Mouse (Mus musculus) ES-Bruce4 (cell line): ENCODE data around the gene Rnf19b. TPM values are rescaled to one million over a fixed set of nuclear protein-coding genes. Genes with fewer than 3 reads are reported as not detected.

Source experiments
- H3K27ac ChIP-seq: 2 replicates; pipeline ENCODE4 v1.5.1; 2012; ENCODE audit warnings: low read length, inconsistent platforms; ENCODE audit not compliant: insufficient read depth
- H3K27me3 ChIP-seq: 2 replicates; pipeline ENCODE4 v1.6.1; 2012; ENCODE audit warnings: mild to moderate bottlenecking, low read length, inconsistent platforms; ENCODE audit not compliant: control insufficient read depth, poor library complexity, insufficient read depth, severe bottlenecking
- H3K36me3 ChIP-seq: 2 replicates; pipeline ENCODE4 v1.6.1; 2012; ENCODE audit warnings: inconsistent platforms, mild to moderate bottlenecking, low read length, moderate library complexity; ENCODE audit not compliant: control insufficient read depth, poor library complexity, insufficient read depth, severe bottlenecking
- H3K4me1 ChIP-seq: one replicate; pipeline ENCODE4 v1.8.1; 2011; ENCODE audit warnings: low read length; ENCODE audit not compliant: control insufficient read depth, insufficient read depth
- H3K4me3 ChIP-seq: 2 replicates; pipeline ENCODE4 v1.5.1; 2011; ENCODE audit warnings: low read depth, mild to moderate bottlenecking, low read length
- H3K9ac ChIP-seq: 2 replicates; pipeline ENCODE4 v1.6.1; 2012; ENCODE audit warnings: low read depth, mild to moderate bottlenecking, inconsistent platforms; ENCODE audit not compliant: poor library complexity, severe bottlenecking
- H3K9me3 ChIP-seq: replicated peaks from 2 replicates; pipeline ENCODE4 v1.6.1; 2012; ENCODE audit warnings: mild to moderate bottlenecking, low read length, inconsistent platforms; ENCODE audit not compliant: control insufficient read depth, poor library complexity, insufficient read depth, severe bottlenecking
- CTCF ChIP-seq: IDR thresholded peaks from one replicate; pipeline ENCODE4 v1.8.1; 2011; ENCODE audit warnings: low read depth, low read length
- EP300 ChIP-seq: IDR thresholded peaks from 2 replicates; pipeline ENCODE4 v1.6.1; 2011; ENCODE audit warnings: low read depth, low read length; ENCODE audit not compliant: insufficient read depth
- POLR2A ChIP-seq: IDR thresholded peaks from one replicate; pipeline ENCODE4 v1.8.1; 2011; ENCODE audit warnings: low read length; ENCODE audit not compliant: insufficient read depth
- polyA plus RNA-seq: library from polyadenylated mRNA; stranded (reverse); fragments of >200 nt; gene quantifications from 2 replicates; pipeline ENCODE4 v1.2.4, GENCODE M21; 2011; ENCODE audit warnings: low read depth; ENCODE audit not compliant: missing spikeins, insufficient read depth, insufficient read length

Rnf19b gene
- polyA plus RNA-seq, 1 experiment, result 43.4 TPM

DNA sequence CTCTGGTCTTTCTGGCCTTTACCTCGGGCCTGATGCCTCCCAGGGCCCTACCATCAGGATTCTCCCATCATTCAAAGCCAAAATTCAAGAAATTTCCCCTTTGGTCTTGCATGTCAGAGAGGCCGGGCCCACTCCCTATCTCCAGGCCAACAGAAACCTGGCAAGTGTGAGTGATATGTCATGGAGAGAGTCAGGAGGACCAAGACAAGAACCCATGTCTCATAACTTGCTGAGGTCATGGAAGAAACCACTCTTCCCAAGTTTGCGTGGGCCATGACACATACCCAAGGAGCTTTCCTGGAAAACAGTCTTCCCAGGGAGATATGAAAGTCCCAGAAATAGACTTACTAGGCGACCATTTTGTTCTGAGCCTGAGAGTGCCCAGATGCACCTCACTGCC is 36.2 kb upstream of the Rnf19b start:
- Histone ChIP-seq H3K4me1 (no peaks in the 10 kb centered on the region), H3K9me3 (no peaks in the 10 kb centered on the region), H3K36me3 (no peaks in the 10 kb centered on the region), H3K9ac (no peak overlapping the region), H3K4me3 (no peak overlapping the region), H3K27me3 (no peaks in the 10 kb centered on the region), H3K27ac (no peak overlapping the region)
- TF ChIP-seq EP300, result no peak
- TF ChIP-seq CTCF, result no peak
- TF ChIP-seq POLR2A, result no peak

- no peak overlapping the region for H3K27ac ChIP-seq
- H3K4me1 ChIP-seq, result no peaks in the 10 kb centered on the region
- H3K9me3 ChIP-seq, result no peaks in the 10 kb centered on the region
- no peaks in the 10 kb centered on the region for H3K27me3 ChIP-seq
- no peak for TF ChIP-seq EP300
- no peak for TF ChIP-seq CTCF
- no peak for TF ChIP-seq POLR2A
- no peaks in the 10 kb centered on the region for H3K36me3 ChIP-seq
- no peak overlapping the region for H3K4me3 ChIP-seq
- no peak overlapping the region for H3K9ac ChIP-seq
These were observed 34.2 kb upstream of the Rnf19b start for GRCm38 (mm10) chr4:129023884-129024283.

DNA sequence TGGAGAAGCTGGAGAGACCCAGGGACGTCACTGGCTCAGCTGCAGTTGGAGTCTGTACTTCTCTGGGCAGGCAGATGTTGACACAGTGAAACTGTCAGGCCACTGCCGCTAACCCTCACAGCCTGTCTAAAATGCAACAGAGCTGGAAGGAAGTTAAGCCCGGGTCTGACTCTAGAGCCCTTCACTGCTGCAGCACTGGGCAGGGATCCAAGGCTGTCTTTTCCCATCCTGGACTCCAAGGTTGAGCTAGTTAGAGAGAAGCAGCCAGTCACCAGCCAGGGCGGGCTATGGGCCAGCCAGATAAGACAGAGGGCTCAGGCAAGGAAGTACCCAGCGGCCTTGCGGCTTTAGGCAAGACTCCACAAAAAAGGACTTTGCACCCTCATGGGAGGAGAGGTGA is 33.3 kb upstream of the Rnf19b start:
- Histone ChIP-seq H3K27me3 (no peaks in the 10 kb centered on the region), H3K36me3 (no peaks in the 10 kb centered on the region), H3K4me3 (no peak overlapping the region), H3K9me3 (no peaks in the 10 kb centered on the region), H3K4me1 (no peaks in the 10 kb centered on the region), H3K9ac (no peak overlapping the region), H3K27ac (no peak overlapping the region)
- TF ChIP-seq POLR2A (no peak), CTCF (no peak), EP300 (no peak)

DNA sequence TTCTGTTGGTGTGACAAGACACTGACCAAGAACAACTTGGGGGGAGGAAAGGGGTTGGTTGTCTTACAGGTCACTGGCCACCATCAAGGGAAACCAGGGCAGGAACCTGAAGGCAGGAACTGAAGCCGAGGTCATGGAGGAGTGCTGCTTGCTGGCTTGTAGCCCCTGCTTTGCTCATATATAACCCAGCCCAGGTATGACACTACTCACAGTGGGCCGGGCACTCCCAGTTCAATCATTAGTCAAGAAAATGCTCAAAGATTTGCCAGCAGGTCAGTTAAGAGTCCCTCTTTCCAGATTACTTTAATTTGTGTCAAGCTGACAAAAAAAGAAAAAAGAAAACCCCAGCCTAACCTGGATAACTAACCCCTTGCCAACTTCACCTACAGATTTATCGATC is 32.4 kb upstream of the Rnf19b start:
- H3K27me3 ChIP-seq, result no peaks in the 10 kb centered on the region
- no peak overlapping the region for H3K27ac ChIP-seq
- H3K36me3 ChIP-seq, result no peaks in the 10 kb centered on the region
- H3K9ac ChIP-seq, result no peak overlapping the region
- H3K4me3 ChIP-seq, result no peak overlapping the region
- H3K4me1 ChIP-seq, result no peaks in the 10 kb centered on the region
- TF ChIP-seq EP300 (no peak), CTCF (no peak), POLR2A (no peak)
- H3K9me3 ChIP-seq, result no peaks in the 10 kb centered on the region

DNA sequence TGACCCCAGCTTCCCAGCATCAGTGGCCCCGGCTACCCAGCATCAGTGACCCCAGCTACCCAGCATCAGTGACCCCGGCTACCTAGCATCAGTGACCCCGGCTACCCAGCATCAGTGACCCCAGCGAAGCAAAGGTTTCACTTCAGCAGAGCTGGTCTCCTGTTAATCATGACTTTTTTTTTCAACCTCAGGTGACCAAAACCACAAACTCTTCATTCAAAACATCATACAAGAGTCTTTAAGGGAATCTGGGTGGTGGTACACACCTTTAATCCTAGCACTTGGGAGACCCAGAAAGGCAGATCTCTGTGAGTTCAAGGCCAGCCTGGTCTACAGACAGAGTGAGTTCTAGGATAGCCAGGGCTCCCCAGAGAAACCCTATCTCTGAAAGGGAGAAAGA is 27.3 kb upstream of the Rnf19b start:
- no peak overlapping the region for H3K27ac ChIP-seq
- no peak overlapping the region for H3K9ac ChIP-seq
- no peaks in the 10 kb centered on the region for H3K9me3 ChIP-seq
- no peaks in the 10 kb centered on the region for H3K36me3 ChIP-seq
- H3K4me3 ChIP-seq, result no peak overlapping the region
- H3K27me3 ChIP-seq, result no peaks in the 10 kb centered on the region
- TF ChIP-seq POLR2A, result no peak
- no peak for TF ChIP-seq EP300
- TF ChIP-seq CTCF, result no peak
- peaks cover 12% of the 10 kb centered on the region for H3K4me1 ChIP-seq

GRCm38 (mm10) chr4:129031408-129031965 is 26.6 kb upstream of the Rnf19b start:
- H3K4me1 ChIP-seq, result peaks cover 12% of the 10 kb centered on the region
- no peak overlapping the region for H3K27ac ChIP-seq
- TF ChIP-seq CTCF (no peak), POLR2A (no peak), EP300 (no peak)
- no peaks in the 10 kb centered on the region for H3K27me3 ChIP-seq
- H3K36me3 ChIP-seq, result no peaks in the 10 kb centered on the region
- H3K4me3 ChIP-seq, result no peak overlapping the region
- H3K9ac ChIP-seq, result no peak overlapping the region
- no peaks in the 10 kb centered on the region for H3K9me3 ChIP-seq
